Mouse (Mus musculus) stomach, postnatal 0 days (tissue): ENCODE measurements around the gene Atp13a2. TPM values are rescaled to one million over a fixed set of nuclear protein-coding genes. Genes with fewer than 3 reads are reported as not detected.
A peak's percentile ranks its signal among the peaks of the same experiment; 100 is the strongest.

Experiments used
- ATAC-seq: fragments of 200-750 bp; cut with Nextera tagmentation; 2 replicates; pipeline ENCODE4 v1.8.0; 2017; ENCODE audit not compliant: low FRiP score, low TSS enrichment
- DNase-seq: peaks from one replicate; pipeline ENCODE4 v3.0.0-alpha.2; 2016; ENCODE audit warnings: low spot score
- H3K27ac ChIP-seq: fragments of 300-500 bp; sonication (generic); replicated peaks from 2 replicates; pipeline ENCODE4 v1.5.1; 2014; ENCODE audit warnings: mild to moderate bottlenecking, control low read depth
- H3K27me3 ChIP-seq: fragments of 300-500 bp; sonication (generic); 2 replicates; pipeline ENCODE4 v1.6.1; 2014; ENCODE audit warnings: low read length; ENCODE audit not compliant: control insufficient read depth, insufficient read depth
- H3K36me3 ChIP-seq: fragments of 300-500 bp; sonication (generic); 2 replicates; pipeline ENCODE4 v1.6.1; 2014; ENCODE audit warnings: low read length, mixed read lengths; ENCODE audit not compliant: control insufficient read depth, insufficient read depth
- H3K4me1 ChIP-seq: fragments of 300-500 bp; sonication (generic); replicated peaks from 2 replicates; pipeline ENCODE4 v1.6.1; 2014; ENCODE audit warnings: antibody characterized with exemption; ENCODE audit not compliant: control insufficient read depth, insufficient read depth
- H3K4me2 ChIP-seq: fragments of 300-500 bp; sonication (generic); replicated peaks from 2 replicates; pipeline ENCODE4 v1.6.1; 2014; ENCODE audit warnings: low read depth, mild to moderate bottlenecking, control low read depth, moderate library complexity
- H3K4me3 ChIP-seq: fragments of 300-500 bp; sonication (generic); 2 replicates; pipeline ENCODE4 v1.5.1; 2014; ENCODE audit warnings: low read depth, low read length, control low read depth
- H3K9ac ChIP-seq: fragments of 300-500 bp; sonication (generic); 2 replicates; pipeline ENCODE4 v1.6.1; 2014; ENCODE audit warnings: mild to moderate bottlenecking, low read length, control low read depth, mixed read lengths
- H3K9me3 ChIP-seq: fragments of 300-500 bp; sonication (generic); 2 replicates; pipeline ENCODE4 v1.6.1; 2016; ENCODE audit warnings: low read length; ENCODE audit not compliant: control insufficient read depth
- CTCF ChIP-seq: IDR thresholded peaks from 2 replicates; pipeline ENCODE4 v1.5.1; 2016; ENCODE audit warnings: antibody characterized with exemption, low read depth, mild to moderate bottlenecking, moderate library complexity
- EP300 ChIP-seq: optimal IDR thresholded peaks from 2 replicates; pipeline ENCODE3; 2016; ENCODE audit warnings: antibody characterized with exemption
- WGBS: fragments of 180-500 bp; shearing (Covaris S2); extraction: QIAGEN DNeasy Blood & Tissue Kit; methylation state at CpG from one replicate; pipeline ENCODE4 v1.1.7; 2014; 5-methylcytosine and 5-hydroxymethylcytosine counted together
- polyA plus RNA-seq: library from polyadenylated mRNA; unstranded; fragments of >200 nt; fragmentation: Nextera tagmentation; extraction: Ambion mirVana; gene quantifications from 2 replicates; pipeline ENCODE4 v1.2.1, GENCODE M21; 2015

Atp13a2 gene
- polyA plus RNA-seq: 14.4 and 15.9 TPM in 2 replicates

DNA sequence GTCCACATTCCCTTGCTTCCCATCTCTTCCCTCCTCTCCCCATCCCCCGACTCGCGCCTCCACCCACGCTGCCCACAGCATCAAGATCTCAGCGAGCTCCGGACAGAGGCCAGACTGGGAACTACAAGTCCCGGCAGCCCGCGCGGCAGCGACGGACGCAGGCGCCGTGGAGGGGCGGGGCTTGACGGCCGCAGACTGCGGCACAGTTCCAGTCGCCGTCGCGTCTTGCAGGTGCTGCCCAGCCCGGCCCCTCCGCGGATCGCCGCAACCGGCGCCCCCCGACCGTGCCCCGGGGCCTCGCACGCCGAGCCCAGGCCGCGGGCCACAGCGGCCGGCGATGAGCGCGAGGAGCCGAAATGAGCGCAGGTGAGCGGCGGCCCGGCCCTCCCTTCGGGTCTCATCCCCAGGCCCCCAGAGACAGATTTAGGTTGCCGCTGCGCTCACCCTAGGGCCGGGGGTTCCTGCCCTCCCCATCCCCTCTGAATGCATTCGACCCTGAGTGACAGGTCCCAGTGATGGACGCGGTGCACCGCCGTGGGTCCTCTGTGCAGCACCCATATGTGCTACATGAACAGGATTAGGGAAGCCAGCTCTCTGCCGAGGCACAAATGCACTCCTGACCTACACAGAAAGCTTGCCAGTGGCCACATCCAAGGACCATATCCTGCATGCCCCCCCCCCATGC lies at the start of gene Atp13a2:
Gene Atp13a2 (plus strand): TSS at position 163 of the 685 bp plus-strand sequence.
- Histone ChIP-seq H3K4me1 (peaks cover 7% of the 10 kb centered on the region), H3K4me3 (peak within 1 kb of the TSS; percentile 90), H3K27ac (no peak within 1 kb of the TSS), H3K9me3 (no peaks in the 10 kb centered on the region), H3K9ac (peak within 1 kb of the TSS; percentile 78), H3K4me2 (peak within 1 kb of the TSS; percentile 88), H3K27me3 (no peaks in the 10 kb centered on the region), H3K36me3 (no peaks in the 10 kb centered on the region)
- no peak for TF ChIP-seq EP300
- peak; percentile 0; the same call in 1 of the 2 replicates for TF ChIP-seq CTCF
- ATAC-seq (peak; percentile 69), DNase-seq (peak; percentile 91)
- under 1% methylated on average over 50 of the region's 58 CpGs for WGBS

DNA sequence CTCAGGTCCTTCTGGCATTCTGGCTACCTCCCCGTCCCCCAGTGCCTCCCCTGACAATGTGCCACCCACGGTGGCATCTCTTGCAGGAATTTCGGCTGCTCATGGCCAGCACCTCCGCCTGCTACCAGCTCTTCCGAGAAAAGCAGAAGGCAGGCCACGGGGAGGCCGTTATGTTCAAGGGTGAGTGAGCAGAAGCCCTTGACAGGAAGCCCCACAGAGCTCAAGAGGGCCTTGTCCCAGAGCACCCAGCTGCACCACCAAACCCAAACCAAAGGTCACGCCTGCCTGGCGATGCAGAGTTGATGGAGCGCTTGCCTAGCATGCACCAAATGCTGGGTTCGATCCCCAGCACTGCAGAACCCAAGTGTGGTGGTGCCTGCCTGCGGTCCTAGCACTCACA lies 42.3 kb upstream of the Atp13a2 start:
- no peak for TF ChIP-seq CTCF
- TF ChIP-seq EP300: no peak
- no peak overlapping the region for H3K9ac ChIP-seq
- H3K9me3 ChIP-seq: no peaks in the 10 kb centered on the region
- H3K27me3 ChIP-seq: no peaks in the 10 kb centered on the region
- H3K4me1 ChIP-seq: no peaks in the 10 kb centered on the region
- H3K4me3 ChIP-seq: no peak overlapping the region
- 85% methylated on average over 12 of the region's 12 CpGs for WGBS
- DNase-seq: no peak
- H3K36me3 ChIP-seq: no peaks in the 10 kb centered on the region
- no peak for ATAC-seq
- no peak overlapping the region for H3K4me2 ChIP-seq
- no peak overlapping the region for H3K27ac ChIP-seq

DNA sequence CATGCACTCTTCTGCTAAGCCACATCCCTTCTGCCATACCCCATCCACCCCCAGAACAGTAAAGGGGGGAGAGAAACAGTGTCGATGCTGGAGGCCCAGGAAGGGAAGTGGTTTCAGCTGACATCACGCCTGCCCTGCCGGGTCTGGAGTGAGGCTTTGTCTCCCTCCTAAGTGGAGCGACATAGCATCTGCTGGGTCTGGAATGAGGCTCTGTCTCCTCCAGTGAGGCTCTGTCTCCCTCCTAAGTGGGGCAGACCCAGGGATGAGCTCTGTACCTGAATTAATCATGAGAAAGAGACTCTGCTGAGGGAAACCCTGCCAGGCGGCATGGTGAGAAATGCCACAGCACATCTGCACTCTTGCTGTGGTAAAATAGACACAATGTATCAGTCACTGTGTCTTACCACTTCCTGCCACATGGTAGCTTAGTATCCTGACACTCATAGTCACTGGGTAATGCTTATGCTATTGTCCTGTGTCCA lies 41.7 kb upstream of the Atp13a2 start:
- TF ChIP-seq CTCF (no peak), EP300 (no peak)
- ATAC-seq: no peak
- no peaks in the 10 kb centered on the region for H3K27me3 ChIP-seq
- H3K9me3 ChIP-seq: no peaks in the 10 kb centered on the region
- no peaks in the 10 kb centered on the region for H3K36me3 ChIP-seq
- no peak overlapping the region for H3K4me2 ChIP-seq
- H3K4me1 ChIP-seq: no peaks in the 10 kb centered on the region
- H3K27ac ChIP-seq: no peak overlapping the region
- H3K9ac ChIP-seq: no peak overlapping the region
- DNase-seq: no peak
- H3K4me3 ChIP-seq: no peak overlapping the region
- 68% methylated on average over 5 of the region's 5 CpGs for WGBS

DNA sequence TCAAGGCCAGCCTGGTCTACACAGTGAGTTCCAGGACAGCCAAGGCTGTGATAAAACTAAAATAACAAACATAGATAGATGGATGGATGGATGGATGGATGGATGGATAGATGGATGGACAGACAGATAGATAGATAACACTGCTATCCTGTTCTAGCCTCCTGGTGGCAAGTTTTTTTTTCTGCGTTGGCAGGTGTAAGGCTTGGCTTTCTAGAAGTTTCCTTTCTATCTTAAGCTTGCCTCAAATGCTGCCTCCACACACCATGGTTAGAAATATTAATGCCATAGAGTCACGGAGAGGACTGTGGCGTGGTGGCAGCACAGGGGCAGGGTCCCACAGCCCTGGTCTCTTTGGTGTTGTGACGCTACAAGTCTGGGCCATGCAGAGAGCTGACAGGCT lies 41.1 kb upstream of the Atp13a2 start:
- ATAC-seq: no peak
- DNase-seq: no peak
- TF ChIP-seq CTCF (no peak), EP300 (no peak)

DNA sequence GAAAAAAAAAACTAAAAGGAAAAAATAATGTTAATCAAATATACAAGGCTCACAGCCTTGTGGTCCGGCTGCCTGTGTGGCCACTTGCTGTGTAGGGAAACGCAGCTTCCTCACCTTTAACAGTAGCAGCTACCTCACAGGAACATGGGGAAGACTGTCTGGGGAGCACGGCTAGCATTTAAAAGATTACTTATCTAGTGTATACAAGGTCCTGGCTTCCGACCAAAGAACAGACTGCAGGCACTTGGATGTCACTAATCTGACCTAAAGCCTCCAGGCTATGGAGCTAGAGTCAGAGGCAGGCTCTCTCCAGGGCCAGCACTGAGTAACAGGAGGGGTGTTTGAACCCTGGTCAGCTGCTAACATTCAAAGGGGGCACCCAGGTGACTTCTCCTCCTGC lies 40.6 kb upstream of the Atp13a2 start:
- Histone ChIP-seq H3K27me3 (no peaks in the 10 kb centered on the region), H3K9ac (no peak overlapping the region), H3K9me3 (no peaks in the 10 kb centered on the region), H3K4me2 (no peak overlapping the region), H3K36me3 (no peaks in the 10 kb centered on the region), H3K27ac (no peak overlapping the region), H3K4me1 (no peaks in the 10 kb centered on the region), H3K4me3 (no peak overlapping the region)
- ATAC-seq: no peak
- 38% methylated on average over 4 of the region's 4 CpGs for WGBS
- TF ChIP-seq CTCF: no peak
- no peak for DNase-seq

More for the DNA sequence above, 41.1 kb upstream of the Atp13a2 start:
- Histone ChIP-seq H3K9ac (no peak overlapping the region), H3K27me3 (no peaks in the 10 kb centered on the region), H3K36me3 (no peaks in the 10 kb centered on the region), H3K9me3 (no peaks in the 10 kb centered on the region), H3K4me1 (no peaks in the 10 kb centered on the region), H3K4me2 (no peak overlapping the region), H3K27ac (no peak overlapping the region), H3K4me3 (no peak overlapping the region)
- whole genome bisulfite sequencing: 89% methylated on average over 4 of the region's 4 CpGs

DNA sequence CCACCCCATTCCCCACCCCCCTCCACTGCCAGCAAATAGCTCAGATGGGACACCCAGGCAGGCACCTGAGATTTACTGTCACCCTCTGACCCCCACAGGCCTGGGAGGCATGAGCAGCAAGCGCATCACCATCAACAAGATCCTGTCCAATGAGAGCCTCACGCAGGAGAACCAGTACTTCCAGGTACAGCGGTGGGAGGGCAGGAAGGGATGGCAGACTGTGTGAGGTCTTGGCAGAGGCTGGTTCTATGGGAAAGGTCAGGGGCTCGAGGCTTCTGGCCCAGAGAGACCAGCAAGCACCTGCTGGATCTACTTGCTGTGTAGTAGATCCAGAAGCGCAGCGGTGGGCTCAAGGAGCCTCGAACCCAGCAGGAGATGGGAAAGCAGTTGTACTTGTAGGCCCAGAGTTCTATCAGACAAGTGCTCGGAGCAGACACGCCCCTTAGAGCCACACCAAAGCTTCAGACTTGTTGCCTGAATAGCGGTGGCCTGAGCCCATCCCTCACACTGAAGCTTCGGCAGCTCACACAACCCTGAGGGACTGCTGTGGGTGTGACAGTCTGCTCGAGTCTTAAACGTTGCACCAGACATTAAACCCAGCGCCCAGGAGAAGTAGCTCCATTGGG lies 40.0 kb upstream of the Atp13a2 start:
- WGBS: 57% methylated on average over 14 of the region's 14 CpGs
- TF ChIP-seq EP300: no peak
- no peak for TF ChIP-seq CTCF
- H3K4me2 ChIP-seq: no peak overlapping the region
- H3K4me3 ChIP-seq: no peak overlapping the region
- no peak overlapping the region for H3K27ac ChIP-seq
- H3K9me3 ChIP-seq: no peaks in the 10 kb centered on the region
- no peaks in the 10 kb centered on the region for H3K27me3 ChIP-seq
- no peak for ATAC-seq
- no peaks in the 10 kb centered on the region for H3K4me1 ChIP-seq
- H3K36me3 ChIP-seq: no peaks in the 10 kb centered on the region
- H3K9ac ChIP-seq: no peak overlapping the region
- no peak for DNase-seq
